ENCODE assay signal across 17 mouse cellular contexts in the genomic region with DNA sequence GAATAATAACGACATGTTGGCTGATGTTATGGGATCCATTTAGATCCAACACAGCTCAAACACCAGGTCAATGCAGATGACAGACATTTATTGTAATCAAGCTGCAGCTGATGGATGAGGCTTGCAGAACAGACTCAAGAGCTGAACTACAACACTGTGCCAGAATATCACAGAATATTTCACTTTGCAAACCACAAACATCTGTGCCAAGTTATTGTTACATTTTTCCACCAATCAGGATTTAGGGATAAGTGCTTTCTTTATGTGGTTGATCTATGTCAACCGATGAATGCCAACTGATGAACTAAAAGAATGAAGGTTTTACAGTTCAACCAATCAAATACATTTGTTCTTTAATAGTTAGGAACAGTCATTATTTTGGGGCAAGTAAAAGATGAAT.
"Had no signal": no experiment of that assay in that cellular context is flagged by ENCODE, and none has a peak within 500 bp of the region (broad histone marks: within the 10 kb centered on the region; RNA-seq: fewer than 3 reads in every experiment).

No protein-coding gene starts in this region.

- ATAC-seq: midbrain, embryonic 16.5 days had no signal

- H3K4me1 ChIP-seq: midbrain, embryonic 12.5 days; neural tube, embryonic 12.5 days; stomach, embryonic 15.5 days had no signal

- H3K9me3 ChIP-seq: midbrain, embryonic 10.5 days; midbrain, embryonic 12.5 days; neural tube, embryonic 12.5 days; stomach, embryonic 15.5 days had no signal

- H3K27me3 ChIP-seq: midbrain, embryonic 12.5 days; neural tube, embryonic 12.5 days; stomach, embryonic 15.5 days had no signal

- DNase-seq: lung, adult 18-20 months; lung, embryonic 14.5 days; lung, postnatal 10 days; lung, postnatal 4 days; midbrain, embryonic 14.5 days; retina, postnatal 1 day; right cerebral cortex, adult 18-20 months; right cerebral cortex, postnatal 14 days; thymus, adult 2 months; thymus, postnatal 25 days; thymus, postnatal 4 days had no signal

- H3K9ac ChIP-seq: lung, embryonic 14.5 days; midbrain, embryonic 12.5 days; neural tube, embryonic 12.5 days; stomach, embryonic 15.5 days had no signal

- H3K36me3 ChIP-seq: midbrain, embryonic 10.5 days; midbrain, embryonic 12.5 days; neural tube, embryonic 12.5 days; stomach, embryonic 15.5 days had no signal

- H3K27ac ChIP-seq: midbrain, embryonic 10.5 days; midbrain, embryonic 12.5 days; neural tube, embryonic 12.5 days; stomach, embryonic 15.5 days; stomach, postnatal 0 days had no signal

- H3K4me3 ChIP-seq: midbrain, embryonic 10.5 days; midbrain, embryonic 12.5 days; neural tube, embryonic 12.5 days; stomach, embryonic 15.5 days had no signal

- H3K4me2 ChIP-seq: lung, embryonic 14.5 days; midbrain, embryonic 12.5 days; neural tube, embryonic 12.5 days; stomach, embryonic 15.5 days had no signal
